Mouse (Mus musculus): ENCODE results near the gene Fam243.

GRCm38 (mm10) chr16:92307947-92308346 is 13.3 kb downstream of the Fam243 start:
- TF ChIP-seq CTCF (IDR thresholded peaks at IDR 0.05) (peak; percentile 37), POLR2A (IDR thresholded peaks at IDR 0.05; ENCODE audit: insufficient read depth, low read depth, low read length) (no peak)

Measured in heart, adult 2 months (tissue).